Mouse (Mus musculus) MN1 (cell line): Measurements from ENCODE around the gene Arhgap33.
A peak's percentile ranks its signal among the peaks of the same experiment; 100 is the strongest.

ENCODE experiments used
- DNase-seq: peaks from one replicate; pipeline ENCODE4 v3.0.0-alpha.2; 2016; ENCODE audit warnings: low spot score

The Arhgap33 gene

DNA sequence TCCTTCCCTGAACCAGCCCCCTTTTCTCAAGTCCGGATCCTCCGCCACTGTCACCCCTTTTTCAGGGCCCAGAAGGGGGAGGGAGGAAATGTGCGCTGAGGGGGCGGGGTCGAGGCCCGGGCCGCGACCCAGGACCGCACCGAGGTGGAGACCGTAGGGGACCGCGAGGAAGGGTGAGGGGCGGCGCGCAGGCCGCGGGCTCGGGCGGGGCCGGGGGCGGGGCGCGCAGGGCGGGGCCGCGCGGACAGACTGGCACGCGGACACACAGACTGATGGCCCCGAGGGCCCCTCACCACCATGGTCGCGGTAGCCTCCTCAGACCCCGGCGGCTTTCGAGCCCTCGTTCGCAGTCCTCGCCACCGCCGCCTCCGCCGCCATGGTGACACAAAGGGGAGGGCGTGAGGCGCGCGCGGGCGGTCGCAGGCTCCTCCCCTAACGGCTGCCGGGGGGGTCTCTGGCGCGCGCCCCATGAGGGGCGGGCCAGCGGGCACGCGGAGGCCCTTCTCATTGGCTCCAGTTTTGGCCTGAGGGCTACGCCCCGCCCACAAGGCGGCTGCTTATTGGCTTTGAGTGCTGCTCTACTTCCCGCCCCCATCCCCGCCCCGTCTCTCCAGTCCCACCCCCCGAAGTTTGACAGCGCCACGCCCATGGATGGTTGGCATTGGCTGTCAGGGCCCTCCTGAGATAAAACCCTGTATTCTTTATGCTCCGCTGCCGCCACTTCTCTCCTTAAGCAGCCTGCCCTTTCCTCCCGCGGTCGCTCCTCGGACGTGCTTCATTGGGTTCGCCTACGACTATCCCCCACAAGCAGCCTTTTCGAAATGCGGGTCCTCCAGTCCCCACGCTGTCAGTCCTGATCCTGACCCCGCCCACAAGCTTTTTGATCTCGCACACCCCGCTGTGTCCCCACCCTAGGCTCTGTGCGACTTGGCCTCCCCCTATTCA, at the start of gene Arhgap33:
Gene Arhgap33, minus strand, starts transcription at position 428 of the 945 bp plus-strand sequence.
- DNase-seq, result peak; percentile 96

DNA sequence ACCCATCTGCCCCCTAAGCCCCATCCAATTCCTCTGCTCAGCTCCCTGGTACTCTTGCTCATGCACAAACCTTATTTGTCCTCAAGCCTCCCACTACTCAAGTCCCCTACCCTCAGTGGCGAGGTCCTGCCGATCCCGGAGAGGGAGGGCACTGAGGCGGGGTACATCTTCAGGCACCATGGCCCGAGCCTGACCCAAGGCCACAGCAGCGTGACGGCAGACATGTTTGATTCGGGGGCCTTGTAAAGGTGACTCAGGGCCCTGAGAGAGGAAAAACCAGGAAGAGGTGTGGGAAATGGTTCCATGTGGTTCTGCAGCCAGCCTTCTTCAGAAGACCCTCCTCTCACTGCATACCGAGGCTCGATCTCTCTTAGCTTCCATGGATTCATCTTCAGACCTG, 49.5 kb upstream of the Arhgap33 start:
- no peak for DNase-seq

DNA sequence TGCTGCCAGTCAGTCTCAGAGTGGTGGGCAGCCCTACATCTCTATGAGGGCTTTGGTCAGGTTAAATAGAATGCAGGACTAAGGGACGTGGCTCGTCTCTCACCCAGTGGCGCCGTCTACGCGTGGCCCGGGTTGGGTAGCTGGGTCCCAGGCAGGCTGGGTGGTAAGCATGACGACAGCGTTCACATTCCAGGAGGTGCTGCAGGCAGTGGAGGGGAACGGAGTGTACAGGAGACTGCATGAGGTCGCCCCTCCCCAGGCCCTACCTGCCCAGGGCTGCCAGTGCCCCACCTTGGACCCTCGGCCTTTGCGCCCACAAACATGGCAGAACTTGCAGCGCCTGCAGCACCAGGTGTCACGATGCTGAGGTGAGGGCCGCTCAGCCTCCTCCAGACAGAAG, 46.7 kb upstream of the Arhgap33 start:
- no peak for DNase-seq

DNA sequence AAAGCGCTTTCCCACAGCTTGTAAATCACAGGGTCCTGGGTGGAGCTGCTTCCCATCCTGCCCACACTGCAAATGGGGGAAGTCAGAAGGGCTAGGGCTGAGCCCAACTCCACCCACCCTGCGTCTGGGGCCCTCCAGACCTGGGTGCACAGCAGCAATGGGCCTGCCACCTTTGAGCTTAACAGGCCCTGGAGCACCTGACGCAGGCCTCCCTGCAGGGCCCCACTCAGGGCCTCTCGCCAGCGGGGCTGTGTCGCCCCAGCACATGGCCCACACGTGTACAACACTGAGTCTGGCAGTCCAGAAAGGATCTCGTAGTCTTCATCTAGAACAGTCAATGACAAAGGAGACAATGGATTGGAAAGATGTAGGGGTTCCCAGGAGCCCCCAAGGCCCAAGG, 45.1 kb upstream of the Arhgap33 start:
- no peak for DNase-seq

DNA sequence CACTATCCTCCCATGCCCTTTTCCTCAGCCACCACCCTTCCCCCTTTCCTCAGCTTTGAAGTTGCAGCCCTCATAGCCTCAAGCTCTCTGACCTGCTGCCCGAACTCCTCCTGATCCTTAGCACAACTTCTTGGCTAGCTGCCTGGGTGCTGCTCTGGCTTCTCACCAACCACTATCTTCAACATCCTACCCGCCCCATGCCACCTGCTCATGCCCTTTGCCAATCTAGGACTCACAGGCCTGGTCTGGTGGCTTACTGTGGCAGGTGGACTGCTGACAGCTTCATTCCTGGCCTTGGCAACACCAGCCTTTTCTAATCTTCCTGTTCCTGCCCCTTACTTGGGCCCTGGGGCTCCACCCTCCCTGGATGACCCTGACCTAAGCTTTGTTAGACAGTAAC, 38.1 kb upstream of the Arhgap33 start:
- peak; percentile 75 for DNase-seq

DNA sequence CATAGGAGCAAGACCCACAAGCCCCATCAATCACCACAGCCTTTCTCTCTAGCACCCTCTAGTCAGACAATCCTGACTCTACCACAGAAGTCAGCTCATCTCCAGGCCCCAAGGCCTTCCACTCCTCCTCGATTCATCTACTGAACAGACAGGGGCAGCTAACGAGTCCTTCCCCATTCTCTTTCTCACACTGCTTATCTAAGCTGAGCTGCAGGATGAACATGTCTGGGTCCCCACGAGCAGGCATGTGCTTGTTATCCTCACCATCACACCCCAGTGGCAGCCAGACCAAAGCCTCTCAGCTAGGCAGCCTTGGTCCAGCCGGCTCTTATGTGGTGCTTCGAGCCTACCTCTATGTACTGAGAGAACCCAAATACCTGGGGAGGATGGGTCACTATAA, 37.5 kb upstream of the Arhgap33 start:
- DNase-seq, result no peak

DNA sequence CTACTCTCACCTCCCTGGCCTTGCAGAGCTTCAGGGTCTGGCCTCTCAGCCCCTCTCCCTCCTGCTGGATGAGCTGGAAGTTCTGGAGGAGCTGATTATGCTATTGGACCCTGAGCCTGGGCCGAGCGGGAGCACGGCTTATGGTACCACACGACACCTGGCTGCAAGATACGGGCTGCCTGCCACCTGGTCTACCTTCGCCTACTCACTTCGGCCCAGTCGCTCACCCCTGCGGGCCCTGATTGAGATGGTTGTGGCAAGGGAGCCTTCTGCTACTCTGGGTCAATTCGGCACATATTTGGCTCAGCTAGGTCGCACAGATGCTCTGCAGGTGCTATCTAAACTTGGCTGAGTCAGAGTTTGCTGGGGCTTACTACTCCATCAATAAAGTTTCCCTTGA, 32.7 kb upstream of the Arhgap33 start:
- DNase-seq, result no peak

DNA sequence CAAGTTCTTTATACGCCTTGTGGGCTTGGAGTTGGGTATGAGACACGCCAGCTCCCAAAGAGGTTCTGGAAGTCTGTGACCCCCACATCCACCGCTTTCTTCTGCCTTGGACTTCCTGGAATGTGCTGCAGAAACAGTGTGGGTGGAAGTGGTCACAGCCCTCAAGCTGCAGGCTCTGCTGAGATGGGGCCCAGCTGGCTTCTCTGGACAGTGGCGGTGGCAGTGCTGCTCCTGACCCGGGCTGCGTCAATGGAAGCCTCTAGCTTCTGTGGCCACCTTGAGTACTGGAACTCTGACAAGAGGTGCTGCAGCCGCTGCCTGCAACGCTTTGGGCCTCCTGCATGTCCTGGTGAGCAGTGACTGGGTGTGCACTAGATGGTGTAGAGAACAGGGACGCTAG, 31.2 kb upstream of the Arhgap33 start:
- DNase-seq, result no peak

DNA sequence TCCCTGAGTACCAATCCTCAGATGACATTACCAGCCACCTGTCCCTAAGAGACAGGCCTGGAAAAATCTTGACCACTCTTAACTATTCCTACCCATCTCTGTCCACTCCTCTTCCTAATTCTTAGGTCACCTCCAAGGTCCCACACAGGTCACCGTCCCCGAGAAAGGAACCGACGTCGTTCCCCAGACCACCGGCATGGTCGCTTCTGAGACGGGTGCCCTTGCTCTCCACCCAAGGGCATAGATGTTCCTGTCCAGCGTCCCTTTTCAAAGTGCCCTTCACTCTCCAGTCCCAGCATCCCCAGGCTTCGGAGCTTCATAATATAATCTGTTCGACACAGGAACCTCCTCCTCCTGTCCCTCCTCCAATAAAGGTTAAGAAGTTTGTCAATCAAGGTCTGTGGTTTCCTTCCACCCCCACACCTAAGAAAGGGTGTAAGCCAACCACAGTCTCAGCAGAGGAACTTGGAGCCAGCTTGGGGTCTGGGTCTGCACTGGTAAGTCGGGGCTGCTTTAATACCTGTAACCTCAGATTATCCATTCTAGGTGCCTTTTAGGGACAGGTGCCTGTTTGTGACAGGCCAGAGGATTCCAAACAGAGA, 30.2 kb upstream of the Arhgap33 start, which contains the start of gene Igflr1:
Gene Igflr1, plus strand, starts transcription at position 458 of the 602 bp plus-strand sequence.
- no peak for DNase-seq

DNA sequence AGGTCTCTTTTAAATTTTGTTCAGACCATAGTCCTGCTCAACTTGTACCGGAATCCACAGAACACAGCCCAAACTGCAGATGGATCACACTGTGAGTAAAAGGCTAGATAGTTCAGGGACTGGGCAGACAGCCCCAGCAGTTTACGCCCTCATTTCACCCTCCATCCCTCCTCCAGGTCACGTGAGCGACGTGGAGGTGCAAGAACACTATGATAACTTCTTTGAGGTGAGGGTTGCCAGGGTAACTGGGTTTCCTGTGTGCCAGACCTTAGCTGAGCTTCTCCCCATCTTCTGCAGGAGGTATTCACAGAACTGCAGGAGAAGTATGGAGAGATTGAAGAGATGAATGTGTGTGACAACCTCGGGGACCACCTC, 29.0 kb upstream of the Arhgap33 start:
- no peak for DNase-seq

DNA sequence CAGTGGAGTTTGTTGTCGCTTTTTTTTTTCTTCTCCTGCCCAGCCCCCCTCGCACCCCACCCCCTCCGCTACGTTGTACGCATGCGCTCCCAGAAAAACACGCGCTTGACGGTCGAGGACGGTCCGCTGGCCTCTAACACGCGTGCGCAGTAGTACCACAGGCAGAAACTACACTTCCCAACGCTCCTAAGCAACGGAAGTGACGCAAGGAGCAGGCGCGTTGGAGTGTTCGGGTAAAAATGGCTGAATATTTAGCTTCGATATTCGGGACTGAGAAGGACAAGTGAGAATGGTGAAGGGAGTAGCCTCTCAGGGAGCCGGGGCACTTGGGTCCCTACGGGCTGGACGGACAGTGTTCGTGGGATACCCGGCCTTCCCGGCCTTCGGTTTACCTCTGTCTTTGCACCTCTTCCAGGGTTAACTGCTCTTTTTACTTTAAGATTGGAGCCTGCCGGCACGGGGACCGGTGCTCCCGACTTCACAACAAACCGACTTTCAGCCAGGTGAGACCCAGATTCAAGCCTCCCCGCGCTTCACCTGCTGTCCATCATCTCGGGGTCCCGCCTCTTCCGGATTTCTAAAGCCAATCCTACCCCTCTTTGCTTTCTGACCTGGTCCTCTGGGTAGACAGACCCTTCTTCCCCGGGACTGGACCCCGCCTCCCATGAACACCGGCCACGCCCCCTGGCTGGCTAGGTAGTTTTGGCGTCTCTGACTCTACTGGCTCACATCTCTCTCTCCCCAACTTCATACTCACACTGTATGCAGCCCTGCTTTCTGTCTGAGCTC, 28.5 kb upstream of the Arhgap33 start, which contains the start of the genes U2af1l4, Gm49396 and Psenen:
Gene U2af1l4, plus strand, starts transcription at position 185 of the 789 bp plus-strand sequence.
Gene Gm49396, plus strand, starts transcription at position 228 of the 789 bp plus-strand sequence.
Gene Psenen, minus strand, starts transcription at position 511 of the 789 bp plus-strand sequence.
- peak; percentile 97 for DNase-seq

DNA sequence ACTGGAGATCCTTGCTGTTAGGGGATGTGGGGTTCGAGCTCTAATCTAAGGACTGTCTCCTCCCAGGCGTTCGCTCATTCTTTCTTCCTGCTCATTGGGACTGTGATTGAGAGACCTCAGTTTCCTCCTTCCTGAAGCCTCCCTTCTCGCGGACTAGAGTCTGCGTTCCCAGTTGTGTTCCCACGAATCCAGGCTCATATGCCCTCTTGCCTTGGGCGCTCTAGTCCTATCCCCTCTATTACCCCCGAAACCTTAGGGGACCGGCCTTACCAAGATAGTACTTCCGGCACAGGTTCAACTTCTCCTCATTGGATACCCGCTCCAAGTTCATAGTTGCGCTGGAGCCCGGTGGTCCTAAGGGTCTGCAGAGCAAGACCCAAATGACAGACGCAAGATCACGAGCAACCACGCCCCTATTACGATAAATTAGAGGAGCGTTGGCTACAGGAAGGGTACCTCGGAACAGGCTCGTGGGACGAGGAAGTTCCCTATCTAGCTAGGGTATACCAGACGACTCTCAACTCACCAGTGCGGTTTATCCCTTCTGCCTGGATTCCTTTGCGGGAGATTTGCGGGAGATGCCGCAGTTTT, 27.8 kb upstream of the Arhgap33 start:
- peak; percentile 17 for DNase-seq

DNA sequence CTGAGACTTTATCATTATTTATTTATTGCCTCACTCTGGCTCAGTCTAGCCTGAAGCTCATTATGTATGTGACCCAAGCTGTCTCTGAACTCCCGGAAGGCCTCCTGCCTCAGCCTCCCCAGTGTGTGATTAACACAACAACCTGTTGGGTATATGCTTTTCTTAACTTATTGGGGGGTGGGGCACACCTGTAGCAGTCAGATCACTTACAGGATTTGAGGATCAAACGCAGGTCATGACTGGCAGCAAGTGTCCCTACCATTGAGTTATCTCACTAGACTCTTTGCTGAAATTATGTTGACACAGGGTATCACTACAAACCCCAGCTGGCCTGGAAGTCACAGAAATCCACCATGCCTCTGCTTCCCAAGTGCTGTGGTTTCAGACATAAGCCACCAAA, 25.4 kb upstream of the Arhgap33 start:
- DNase-seq, result no peak

DNA sequence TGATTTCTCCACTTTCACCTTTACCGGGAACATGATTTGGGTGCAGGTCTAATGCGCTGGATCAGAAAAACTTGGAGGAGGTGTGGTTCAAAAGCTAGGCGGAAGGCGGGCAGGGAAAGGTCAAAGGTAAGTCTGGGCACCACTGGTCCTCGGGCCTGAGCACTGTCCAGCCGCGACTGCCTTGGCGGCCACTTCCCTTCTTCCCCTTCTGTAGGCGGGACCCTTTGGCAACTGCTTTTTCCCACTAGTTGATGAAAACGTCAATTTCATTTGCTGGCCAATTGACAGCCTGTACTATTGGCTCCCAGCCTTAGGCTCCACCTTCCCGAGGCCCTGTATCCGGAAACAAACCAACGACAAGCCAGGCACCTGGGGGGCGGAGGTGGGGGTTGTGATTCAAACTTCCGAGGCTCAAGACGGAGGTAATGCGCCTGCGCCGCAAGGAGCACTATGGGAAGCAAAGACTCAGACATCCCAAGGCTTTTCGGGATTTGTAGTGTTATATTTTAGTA, 24.6 kb upstream of the Arhgap33 start, which contains the start of gene Lin37:
Gene Lin37, minus strand, starts transcription at position 396 of the 512 bp plus-strand sequence.
- peak; percentile 95 for DNase-seq

DNA sequence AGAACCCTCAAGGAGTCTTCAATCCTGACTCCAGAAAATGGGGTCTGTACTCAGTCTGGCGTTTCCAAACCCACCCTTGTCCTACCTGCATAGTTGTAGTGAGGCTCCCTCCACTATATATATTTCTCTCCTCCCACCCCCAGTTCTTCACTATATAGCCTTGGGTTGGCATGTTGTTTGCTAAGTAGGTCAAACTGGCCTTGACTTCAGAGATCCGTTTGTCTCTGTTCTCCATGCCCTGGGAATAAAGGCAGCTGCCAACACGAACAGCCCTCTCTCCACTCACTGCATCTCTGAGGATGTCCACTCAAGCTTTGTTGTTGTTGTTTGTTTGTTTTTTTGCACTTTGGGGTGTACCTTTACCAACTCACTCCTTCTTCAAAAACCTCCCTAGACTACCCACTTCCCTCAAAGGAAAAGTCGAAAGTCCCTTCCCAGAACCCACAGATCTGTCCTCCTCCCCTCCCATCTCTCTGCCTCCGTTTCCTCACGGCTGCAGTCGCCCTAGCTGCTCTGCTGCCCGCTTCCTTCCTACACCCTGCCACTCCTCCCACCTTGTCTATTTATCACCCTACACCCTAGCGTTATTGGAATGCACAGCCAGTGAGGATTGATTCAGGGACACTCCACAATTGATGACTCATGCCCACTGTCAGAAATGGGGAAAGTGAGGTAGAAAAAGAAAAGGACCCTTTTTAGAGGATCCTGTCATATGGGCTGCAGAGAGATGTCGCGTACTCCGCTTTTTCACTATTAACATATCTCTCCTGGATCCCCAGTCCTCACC, 24.0 kb upstream of the Arhgap33 start:
- peak; percentile 31 for DNase-seq

DNA sequence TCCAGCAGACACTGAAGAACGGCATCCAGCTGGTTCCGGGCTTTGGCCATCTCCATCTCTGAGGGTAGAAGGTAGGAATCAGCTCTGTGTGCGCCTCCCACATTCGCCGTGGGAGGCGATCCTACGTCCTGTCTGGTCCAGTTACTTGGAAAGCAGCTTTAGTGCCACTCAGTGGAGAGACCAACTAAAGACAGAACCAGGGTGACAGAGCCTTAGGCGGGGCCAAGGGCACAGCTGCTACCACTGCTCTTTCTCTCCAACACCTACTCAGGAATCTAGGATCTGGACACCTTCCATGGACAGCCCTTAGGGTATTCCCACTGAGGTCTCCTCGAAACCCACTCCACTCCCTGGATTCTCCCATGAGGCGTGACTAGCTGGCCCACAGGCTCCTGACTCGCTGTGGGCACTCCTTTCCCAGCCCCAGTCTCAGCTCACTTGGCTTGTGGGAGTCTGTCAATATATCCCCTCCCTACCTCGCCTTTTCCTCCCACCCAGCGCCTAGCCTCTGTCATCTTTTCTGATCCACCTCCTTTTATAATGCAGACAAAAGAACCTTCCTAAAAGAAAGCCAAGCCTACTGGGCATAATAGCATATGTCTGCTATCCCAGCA, 23.1 kb upstream of the Arhgap33 start:
- peak; percentile 37 for DNase-seq

DNA sequence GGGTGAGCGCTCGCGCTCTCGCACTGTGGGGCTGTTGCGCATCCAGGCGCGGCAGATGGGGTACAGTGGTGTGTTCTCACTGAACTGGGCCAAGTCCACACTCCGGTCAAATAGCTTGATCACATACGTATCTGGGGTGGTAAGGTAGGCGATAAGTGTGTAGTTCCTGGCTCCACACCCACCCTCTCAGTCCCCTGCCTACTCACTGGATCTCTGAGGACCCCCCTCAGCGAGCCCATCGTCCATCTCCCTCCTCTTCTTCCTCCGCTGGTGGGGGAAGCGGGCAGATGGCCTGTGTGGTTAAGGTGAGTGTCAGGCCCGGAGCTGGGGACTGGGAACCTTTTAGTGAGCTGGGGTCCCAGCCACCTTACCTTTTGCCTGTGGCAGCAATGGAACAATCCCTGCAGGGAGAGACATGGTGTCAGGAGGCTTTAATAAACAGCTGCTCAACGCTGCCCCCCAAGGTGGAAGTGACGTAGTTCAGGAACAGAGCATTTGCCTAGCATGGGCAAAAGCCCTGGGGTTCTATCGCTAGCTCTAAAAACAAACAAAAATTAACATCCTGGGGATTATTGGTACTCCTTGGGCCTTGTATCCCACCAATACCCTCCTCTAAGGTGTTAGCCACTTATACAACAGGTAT, 22.2 kb upstream of the Arhgap33 start:
- peak; percentile 40 for DNase-seq

DNA sequence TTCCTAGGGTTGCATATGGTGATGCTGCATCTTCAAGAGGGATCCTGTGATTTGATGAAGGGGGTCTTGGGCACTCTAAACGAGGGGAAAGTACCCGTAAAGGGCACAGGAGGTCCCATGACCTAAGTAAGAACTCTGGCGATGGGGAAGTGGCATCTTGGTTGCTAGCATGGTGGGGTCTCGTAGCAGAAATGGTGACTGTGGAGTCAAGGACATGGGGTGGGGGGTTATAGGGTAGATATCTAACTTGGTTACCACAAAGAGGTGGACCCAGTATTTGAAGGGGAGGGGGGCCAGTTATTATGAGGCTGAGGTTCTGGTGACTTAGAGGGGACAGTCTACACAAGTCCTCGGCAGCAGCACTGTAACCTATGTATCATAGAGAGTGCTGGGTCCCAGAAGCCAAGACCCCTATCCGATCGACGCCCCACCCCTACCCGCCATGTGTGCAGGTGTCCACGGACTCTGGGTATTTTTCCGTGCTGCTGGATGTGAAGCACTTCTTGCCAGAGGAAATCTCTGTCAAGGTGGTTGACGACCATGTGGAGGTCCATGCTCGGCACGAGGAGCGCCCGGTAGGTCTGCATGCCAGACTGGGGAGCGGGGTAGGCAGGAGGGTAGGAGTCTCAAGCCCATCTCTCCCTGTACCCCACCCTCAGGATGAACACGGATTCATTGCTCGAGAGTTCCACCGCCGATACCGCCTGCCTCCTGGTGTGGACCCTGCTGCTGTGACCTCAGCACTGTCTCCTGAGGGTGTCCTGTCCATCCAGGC, 19.1 kb upstream of the Arhgap33 start:
- no peak for DNase-seq

DNA sequence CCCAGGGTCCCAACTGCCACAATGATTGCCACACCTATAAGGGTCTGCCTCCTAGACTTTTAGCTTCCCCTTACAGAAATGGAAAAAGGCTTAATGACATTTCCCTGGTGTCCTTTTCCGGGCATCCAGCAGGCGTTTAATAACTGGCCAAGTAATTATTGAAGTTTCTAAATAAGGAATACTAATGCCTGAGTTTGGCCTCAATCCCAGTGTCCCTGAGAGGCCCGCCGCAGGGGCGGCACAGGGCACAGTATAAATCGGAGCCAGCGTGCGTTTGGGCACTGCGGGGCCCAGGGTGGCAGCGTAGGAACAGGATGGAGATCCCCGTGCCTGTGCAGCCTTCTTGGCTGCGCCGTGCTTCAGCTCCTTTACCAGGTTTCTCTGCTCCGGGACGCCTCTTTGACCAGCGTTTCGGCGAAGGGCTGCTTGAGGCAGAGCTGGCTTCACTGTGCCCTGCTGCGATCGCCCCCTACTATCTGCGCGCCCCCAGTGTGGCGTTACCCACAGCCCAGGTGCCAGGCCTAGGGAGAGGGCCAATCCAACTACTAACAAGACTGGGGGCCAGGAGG, 18.2 kb upstream of the Arhgap33 start:
- peak; percentile 67 for DNase-seq
